Mouse (Mus musculus): ENCODE results near the gene Nxt1. TPM values are rescaled to one million over a fixed set of nuclear protein-coding genes. Genes with fewer than 3 reads are reported as not detected.

Nxt1 gene
- polyA plus RNA-seq (2012; rRNA removed) = 9.4 and 14.1 TPM in 2 replicates

- peak within 1 kb of the TSS; percentile 94 for H3K4me3 ChIP-seq (ENCODE audit: low read depth, low read length)
- H3K27ac ChIP-seq (ENCODE audit: insufficient read depth, low read depth, low read length) = 0 out of 2 replicates have a peak within 1 kb of the TSS, but pooled peaks have one; percentile 32
- TF ChIP-seq CTCF (IDR thresholded peaks at IDR 0.05; ENCODE audit: extremely low read depth, insufficient read length, insufficient replicate concordance, low read depth, low read length) = no peak
- TF ChIP-seq POLR2A (IDR thresholded peaks at IDR 0.05; ENCODE audit: low read depth, low read length) = peak; percentile 29; the same call in 1 of the 2 replicates
- under 1% methylated on average over 58 of the region's 58 CpGs for WGBS
- peaks cover 3% of the 10 kb centered on the region; the same call in 1 of the 2 replicates for H3K4me1 ChIP-seq (ENCODE audit: control insufficient read depth, insufficient read depth, insufficient read length, low read length)
- peaks cover 7% of the 10 kb centered on the region for H3K36me3 ChIP-seq (ENCODE audit: control insufficient read depth, insufficient read depth, low read length)
- no peaks in the 10 kb centered on the region for H3K27me3 ChIP-seq (ENCODE audit: control insufficient read depth, insufficient read depth, low read length)
Observed at GRCm38 (mm10) chr2:148672199-148673096, at the start of gene Nxt1. Nxt1 (plus strand) TSS chr2:148672601.

GRCm38 (mm10) chr2:148623067-148623466 is 49.3 kb upstream of the Nxt1 start:
- 64% methylated on average over 2 of the region's 2 CpGs for WGBS
- Histone ChIP-seq H3K4me3 (ENCODE audit: low read depth, low read length) (no peak overlapping the region), H3K4me1 (ENCODE audit: control insufficient read depth, insufficient read depth, insufficient read length, low read length) (no peaks in the 10 kb centered on the region), H3K27ac (ENCODE audit: insufficient read depth, low read depth, low read length) (no peak overlapping the region), H3K27me3 (ENCODE audit: control insufficient read depth, insufficient read depth, low read length) (no peaks in the 10 kb centered on the region), H3K36me3 (ENCODE audit: control insufficient read depth, insufficient read depth, low read length) (no peaks in the 10 kb centered on the region)
- TF ChIP-seq CTCF (IDR thresholded peaks at IDR 0.05; ENCODE audit: extremely low read depth, insufficient read length, insufficient replicate concordance, low read depth, low read length) = no peak
- no peak for TF ChIP-seq POLR2A (IDR thresholded peaks at IDR 0.05; ENCODE audit: low read depth, low read length)

- 73% methylated on average over 3 of the region's 3 CpGs for WGBS
- Histone ChIP-seq H3K27ac (ENCODE audit: insufficient read depth, low read depth, low read length) (no peak overlapping the region), H3K27me3 (ENCODE audit: control insufficient read depth, insufficient read depth, low read length) (no peaks in the 10 kb centered on the region), H3K4me1 (ENCODE audit: control insufficient read depth, insufficient read depth, insufficient read length, low read length) (no peaks in the 10 kb centered on the region), H3K36me3 (ENCODE audit: control insufficient read depth, insufficient read depth, low read length) (no peaks in the 10 kb centered on the region), H3K4me3 (ENCODE audit: low read depth, low read length) (no peak overlapping the region)
- TF ChIP-seq POLR2A (IDR thresholded peaks at IDR 0.05; ENCODE audit: low read depth, low read length) (no peak), CTCF (IDR thresholded peaks at IDR 0.05; ENCODE audit: extremely low read depth, insufficient read length, insufficient replicate concordance, low read depth, low read length) (no peak)
Observed at GRCm38 (mm10) chr2:148624484-148624883, 47.9 kb upstream of the Nxt1 start.

- H3K27me3 ChIP-seq (ENCODE audit: control insufficient read depth, insufficient read depth, low read length) = no peaks in the 10 kb centered on the region
- no peak overlapping the region for H3K27ac ChIP-seq (ENCODE audit: insufficient read depth, low read depth, low read length)
- H3K4me1 ChIP-seq (ENCODE audit: control insufficient read depth, insufficient read depth, insufficient read length, low read length) = no peaks in the 10 kb centered on the region
- no peak for TF ChIP-seq POLR2A (IDR thresholded peaks at IDR 0.05; ENCODE audit: low read depth, low read length)
- no peak for TF ChIP-seq CTCF (IDR thresholded peaks at IDR 0.05; ENCODE audit: extremely low read depth, insufficient read length, insufficient replicate concordance, low read depth, low read length)
- H3K36me3 ChIP-seq (ENCODE audit: control insufficient read depth, insufficient read depth, low read length) = no peaks in the 10 kb centered on the region
- no peak overlapping the region for H3K4me3 ChIP-seq (ENCODE audit: low read depth, low read length)
- 78% methylated on average over 3 of the region's 3 CpGs for WGBS
Observed at GRCm38 (mm10) chr2:148627011-148627471, 45.4 kb upstream of the Nxt1 start.

GRCm38 (mm10) chr2:148631011-148631410 is 41.4 kb upstream of the Nxt1 start:
- no peaks in the 10 kb centered on the region for H3K27me3 ChIP-seq (ENCODE audit: control insufficient read depth, insufficient read depth, low read length)
- no peaks in the 10 kb centered on the region for H3K4me1 ChIP-seq (ENCODE audit: control insufficient read depth, insufficient read depth, insufficient read length, low read length)
- WGBS = 82% methylated on average over 2 of the region's 2 CpGs
- H3K36me3 ChIP-seq (ENCODE audit: control insufficient read depth, insufficient read depth, low read length) = no peaks in the 10 kb centered on the region
- TF ChIP-seq CTCF (IDR thresholded peaks at IDR 0.05; ENCODE audit: extremely low read depth, insufficient read length, insufficient replicate concordance, low read depth, low read length) = no peak
- no peak for TF ChIP-seq POLR2A (IDR thresholded peaks at IDR 0.05; ENCODE audit: low read depth, low read length)
- no peak overlapping the region for H3K4me3 ChIP-seq (ENCODE audit: low read depth, low read length)
- H3K27ac ChIP-seq (ENCODE audit: insufficient read depth, low read depth, low read length) = no peak overlapping the region

- no peak overlapping the region for H3K27ac ChIP-seq (ENCODE audit: insufficient read depth, low read depth, low read length)
- TF ChIP-seq CTCF (IDR thresholded peaks at IDR 0.05; ENCODE audit: extremely low read depth, insufficient read length, insufficient replicate concordance, low read depth, low read length) (no peak), POLR2A (IDR thresholded peaks at IDR 0.05; ENCODE audit: low read depth, low read length) (no peak)
- H3K27me3 ChIP-seq (ENCODE audit: control insufficient read depth, insufficient read depth, low read length) = no peaks in the 10 kb centered on the region
- H3K36me3 ChIP-seq (ENCODE audit: control insufficient read depth, insufficient read depth, low read length) = no peaks in the 10 kb centered on the region
- 84% methylated on average over 3 of the region's 3 CpGs for WGBS
- H3K4me1 ChIP-seq (ENCODE audit: control insufficient read depth, insufficient read depth, insufficient read length, low read length) = no peaks in the 10 kb centered on the region
- no peak overlapping the region for H3K4me3 ChIP-seq (ENCODE audit: low read depth, low read length)
Observed at GRCm38 (mm10) chr2:148631602-148632001, 40.8 kb upstream of the Nxt1 start.

- WGBS = 81% methylated on average over 4 of the region's 4 CpGs
- Histone ChIP-seq H3K4me3 (ENCODE audit: low read depth, low read length) (no peak overlapping the region), H3K27me3 (ENCODE audit: control insufficient read depth, insufficient read depth, low read length) (no peaks in the 10 kb centered on the region), H3K36me3 (ENCODE audit: control insufficient read depth, insufficient read depth, low read length) (no peaks in the 10 kb centered on the region), H3K4me1 (ENCODE audit: control insufficient read depth, insufficient read depth, insufficient read length, low read length) (no peaks in the 10 kb centered on the region), H3K27ac (ENCODE audit: insufficient read depth, low read depth, low read length) (no peak overlapping the region)
- no peak for TF ChIP-seq CTCF (IDR thresholded peaks at IDR 0.05; ENCODE audit: extremely low read depth, insufficient read length, insufficient replicate concordance, low read depth, low read length)
- TF ChIP-seq POLR2A (IDR thresholded peaks at IDR 0.05; ENCODE audit: low read depth, low read length) = no peak
Observed at GRCm38 (mm10) chr2:148634466-148634865, 37.9 kb upstream of the Nxt1 start.
